Mouse (Mus musculus): ENCODE results near the gene Pitx1. TPM values are rescaled to one million over a fixed set of nuclear protein-coding genes. Genes with fewer than 3 reads are reported as not detected.

Pitx1 gene
- polyA plus RNA-seq, 1 experiment from 2014 or later, result not detected

Other genes with a start within 250 kb of the Pitx1 start
- gene B4galt7, start 236.3 kb downstream of the Pitx1 start, polyA plus RNA-seq (2014; fragmentation: Nextera tagmentation; extraction: Ambion mirVana), result 32.7 and 40.4 TPM in 2 replicates
- 112 and 118 TPM in 2 replicates for gene Caml, start 213.2 kb downstream of the Pitx1 start, polyA plus RNA-seq (2014; fragmentation: Nextera tagmentation; extraction: Ambion mirVana)
- 31.2 and 35.4 TPM in 2 replicates for gene Ddx46, start 201.2 kb downstream of the Pitx1 start, polyA plus RNA-seq (2014; fragmentation: Nextera tagmentation; extraction: Ambion mirVana)
- gene B230219D22Rik, start 143.1 kb downstream of the Pitx1 start, polyA plus RNA-seq (2014; fragmentation: Nextera tagmentation; extraction: Ambion mirVana), result 97.6 and 107 TPM in 2 replicates
- 150 and 156 TPM in 2 replicates for gene Txndc15, start 121.5 kb downstream of the Pitx1 start, polyA plus RNA-seq (2014; fragmentation: Nextera tagmentation; extraction: Ambion mirVana)
- 19.6 and 23.9 TPM in 2 replicates for gene Pcbd2, start 108.8 kb downstream of the Pitx1 start, polyA plus RNA-seq (2014; fragmentation: Nextera tagmentation; extraction: Ambion mirVana)
- not detected in 2 replicates for gene Catsper3, start 51.6 kb downstream of the Pitx1 start, polyA plus RNA-seq (2014; fragmentation: Nextera tagmentation; extraction: Ambion mirVana)

All from neural tube, embryonic 14.5 days (tissue).